Mouse (Mus musculus): ENCODE data around the gene Nsun6. TPM values are rescaled to one million over a fixed set of nuclear protein-coding genes. Genes with fewer than 3 reads are reported as not detected.

The Nsun6 gene
- polyA plus RNA-seq, 2 experiments = 5.9 to 12.0 TPM

- 79% methylated on average over 5 of the region's 5 CpGs for WGBS
- peaks cover 12% of the 10 kb centered on the region for H3K4me1 ChIP-seq (ENCODE audit: control insufficient read depth, insufficient read depth, low read length)
These were observed 3.4 kb upstream of the Nsun6 start for GRCm38 (mm10) chr2:15058227-15058626.

GRCm38 (mm10) chr2:15055741-15056151, 877 bp upstream of the Nsun6 start:
- ATAC-seq (ENCODE audit: low FRiP score, low read depth) (no peak), DNase-seq (ENCODE audit: low spot score) (peak; percentile 10)
- peaks cover 14% of the 10 kb centered on the region; the same call in 1 of the 2 replicates for H3K36me3 ChIP-seq (ENCODE audit: control insufficient read depth, insufficient read depth, low read length)
- no peak for TF ChIP-seq POLR2A (IDR thresholded peaks at IDR 0.05; ENCODE audit: borderline replicate concordance, extremely low read depth, insufficient read depth, insufficient read length)
- H3K9ac ChIP-seq (ENCODE audit: low read depth, low read length, severe bottlenecking) = peak overlapping the region; percentile 99
- peak overlapping the region; percentile 96 for H3K27ac ChIP-seq (replicated peaks; ENCODE audit: low read depth, low read length)
- under 1% methylated on average over 15 of the region's 15 CpGs for WGBS
- H3K4me2 ChIP-seq (replicated peaks; ENCODE audit: low read depth, low read length, severe bottlenecking) = peak overlapping the region; percentile 60
- H3K27me3 ChIP-seq (ENCODE audit: control insufficient read depth, insufficient read depth, low read length) = no peaks in the 10 kb centered on the region
- peak overlapping the region; percentile 92 for H3K4me3 ChIP-seq (replicated peaks; ENCODE audit: low read length)
- peaks cover 12% of the 10 kb centered on the region for H3K4me1 ChIP-seq (ENCODE audit: control insufficient read depth, insufficient read depth, low read length)
- no peaks in the 10 kb centered on the region for H3K9me3 ChIP-seq (ENCODE audit: control insufficient read depth, low read length)

More at GRCm38 (mm10) chr2:15058227-15058626, 3.4 kb upstream of the Nsun6 start:
- H3K9ac ChIP-seq (ENCODE audit: low read depth, low read length, severe bottlenecking) = no peak overlapping the region
- H3K4me3 ChIP-seq (replicated peaks; ENCODE audit: low read length) = no peak overlapping the region
- ATAC-seq (ENCODE audit: low FRiP score, low read depth) = no peak
- H3K27ac ChIP-seq (replicated peaks; ENCODE audit: low read depth, low read length) = no peak overlapping the region
- no peak for TF ChIP-seq POLR2A (IDR thresholded peaks at IDR 0.05; ENCODE audit: borderline replicate concordance, extremely low read depth, insufficient read depth, insufficient read length)
- H3K4me2 ChIP-seq (replicated peaks; ENCODE audit: low read depth, low read length, severe bottlenecking) = no peak overlapping the region
- peaks cover 14% of the 10 kb centered on the region; the same call in 1 of the 2 replicates for H3K36me3 ChIP-seq (ENCODE audit: control insufficient read depth, insufficient read depth, low read length)
- H3K9me3 ChIP-seq (ENCODE audit: control insufficient read depth, low read length) = no peaks in the 10 kb centered on the region
- no peaks in the 10 kb centered on the region for H3K27me3 ChIP-seq (ENCODE audit: control insufficient read depth, insufficient read depth, low read length)
- DNase-seq (ENCODE audit: low spot score) = no peak

- Histone ChIP-seq H3K4me2 (replicated peaks; ENCODE audit: low read depth, low read length, severe bottlenecking) (peak overlapping the region; percentile 69), H3K4me1 (ENCODE audit: control insufficient read depth, insufficient read depth, low read length) (peaks cover 14% of the 10 kb centered on the region), H3K27me3 (ENCODE audit: control insufficient read depth, insufficient read depth, low read length) (no peaks in the 10 kb centered on the region), H3K9me3 (ENCODE audit: control insufficient read depth, low read length) (no peaks in the 10 kb centered on the region), H3K9ac (ENCODE audit: low read depth, low read length, severe bottlenecking) (peak overlapping the region; percentile 99), H3K27ac (replicated peaks; ENCODE audit: low read depth, low read length) (peak overlapping the region; percentile 80), H3K4me3 (replicated peaks; ENCODE audit: low read length) (peak overlapping the region; percentile 92), H3K36me3 (ENCODE audit: control insufficient read depth, insufficient read depth, low read length) (0 out of 2 replicates have a peak, but pooled peaks cover 9% of the 10 kb centered on the region)
- TF ChIP-seq POLR2A (IDR thresholded peaks at IDR 0.05; ENCODE audit: borderline replicate concordance, extremely low read depth, insufficient read depth, insufficient read length) = no peak
- 18% methylated on average over 10 of the region's 10 CpGs for WGBS
- ATAC-seq (ENCODE audit: low FRiP score, low read depth) (peak; percentile 9; the same call in 1 of the 2 replicates), DNase-seq (ENCODE audit: low spot score) (no peak)
These were observed 373 bp downstream of the Nsun6 start for GRCm38 (mm10) chr2:15054496-15054895.

- H3K4me3 ChIP-seq (replicated peaks; ENCODE audit: low read length) = peak within 1 kb of the TSS; percentile 62
- no peak for TF ChIP-seq POLR2A (IDR thresholded peaks at IDR 0.05; ENCODE audit: borderline replicate concordance, extremely low read depth, insufficient read depth, insufficient read length)
- peak; percentile 96 for DNase-seq (ENCODE audit: low spot score)
- no peaks in the 10 kb centered on the region for H3K9me3 ChIP-seq (ENCODE audit: control insufficient read depth, low read length)
- WGBS = 7% methylated on average over 20 of the region's 20 CpGs
- H3K36me3 ChIP-seq (ENCODE audit: control insufficient read depth, insufficient read depth, low read length) = peaks cover 3% of the 10 kb centered on the region; the same call in 1 of the 2 replicates
- H3K4me1 ChIP-seq (ENCODE audit: control insufficient read depth, insufficient read depth, low read length) = peaks cover 6% of the 10 kb centered on the region; the same call in 1 of the 2 replicates
- ATAC-seq (ENCODE audit: low FRiP score, low read depth) = peak; percentile 94
- peak within 1 kb of the TSS; percentile 59 for H3K4me2 ChIP-seq (replicated peaks; ENCODE audit: low read depth, low read length, severe bottlenecking)
- H3K9ac ChIP-seq (ENCODE audit: low read depth, low read length, severe bottlenecking) = peak within 1 kb of the TSS; percentile 64
- H3K27me3 ChIP-seq (ENCODE audit: control insufficient read depth, insufficient read depth, low read length) = no peaks in the 10 kb centered on the region
- H3K27ac ChIP-seq (replicated peaks; ENCODE audit: low read depth, low read length) = peak within 1 kb of the TSS; percentile 48; the same call in 1 of the 2 replicates
These were observed 5.6 kb downstream of the Nsun6 start, which contains the start of gene Arl5b for GRCm38 (mm10) chr2:15049117-15049873. Gene Arl5b, plus strand, starts transcription at chr2:15049395.

- no peak for TF ChIP-seq POLR2A (IDR thresholded peaks at IDR 0.05; ENCODE audit: borderline replicate concordance, extremely low read depth, insufficient read depth, insufficient read length)
- Histone ChIP-seq H3K4me2 (replicated peaks; ENCODE audit: low read depth, low read length, severe bottlenecking) (no peak overlapping the region), H3K27me3 (ENCODE audit: control insufficient read depth, insufficient read depth, low read length) (no peaks in the 10 kb centered on the region), H3K36me3 (ENCODE audit: control insufficient read depth, insufficient read depth, low read length) (no peaks in the 10 kb centered on the region), H3K9ac (ENCODE audit: low read depth, low read length, severe bottlenecking) (no peak overlapping the region), H3K9me3 (ENCODE audit: control insufficient read depth, low read length) (no peaks in the 10 kb centered on the region), H3K27ac (replicated peaks; ENCODE audit: low read depth, low read length) (no peak overlapping the region), H3K4me1 (ENCODE audit: control insufficient read depth, insufficient read depth, low read length) (no peaks in the 10 kb centered on the region), H3K4me3 (replicated peaks; ENCODE audit: low read length) (no peak overlapping the region)
- ATAC-seq (ENCODE audit: low FRiP score, low read depth) (no peak), DNase-seq (ENCODE audit: low spot score) (no peak)
- 61% methylated on average over 5 of the region's 5 CpGs for WGBS
These were observed 14.5 kb downstream of the Nsun6 start for GRCm38 (mm10) chr2:15040326-15040725.

Data from limb, embryonic 14.5 days (tissue).